Mouse (Mus musculus) hindbrain, embryonic 10.5 days (tissue): ENCODE results near the gene Drc1. TPM values are rescaled to one million over a fixed set of nuclear protein-coding genes. Genes with fewer than 3 reads are reported as not detected.

Source experiments
- DNase-seq: peaks from one replicate; pipeline ENCODE4 v3.0.0-alpha.2; 2017; ENCODE audit warnings: low spot score
- H3K27ac ChIP-seq: fragments of 300-500 bp; sonication (generic); 2 replicates; pipeline ENCODE4 v1.5.1; 2016; ENCODE audit warnings: mild to moderate bottlenecking, moderate library complexity
- H3K27me3 ChIP-seq: fragments of 300-500 bp; sonication (generic); 2 replicates; pipeline ENCODE4 v1.6.1; 2016; ENCODE audit warnings: mild to moderate bottlenecking; ENCODE audit not compliant: poor library complexity, insufficient read depth, severe bottlenecking
- H3K36me3 ChIP-seq: fragments of 300-500 bp; sonication (generic); 2 replicates; pipeline ENCODE4 v1.6.1; 2016; ENCODE audit warnings: mild to moderate bottlenecking, moderate library complexity
- H3K4me1 ChIP-seq: fragments of 300-500 bp; sonication (generic); replicated peaks from 2 replicates; pipeline ENCODE4 v1.6.1; 2016; ENCODE audit warnings: mild to moderate bottlenecking
- H3K4me3 ChIP-seq: fragments of 300-500 bp; sonication (generic); 2 replicates; pipeline ENCODE4 v1.5.1; 2016; ENCODE audit warnings: mild to moderate bottlenecking, moderate library complexity
- H3K9me3 ChIP-seq: fragments of 300-500 bp; sonication (generic); 2 replicates; pipeline ENCODE4 v1.6.1; 2016; ENCODE audit warnings: mild to moderate bottlenecking, moderate library complexity
- WGBS: fragments of 180-500 bp; shearing (Covaris S2); methylation state at CpG from one replicate; pipeline ENCODE4 v1.1.7; 2016; 5-methylcytosine and 5-hydroxymethylcytosine counted together
- polyA plus RNA-seq: library from polyadenylated mRNA; unstranded; fragments of >200 nt; fragmentation: Nextera tagmentation; extraction: Ambion mirVana; gene quantifications from 2 replicates; pipeline ENCODE4 v1.2.1, GENCODE M21; 2016

The Drc1 gene
- polyA plus RNA-seq, 1 experiment from 2014 or later, result 2.0 TPM

DNA sequence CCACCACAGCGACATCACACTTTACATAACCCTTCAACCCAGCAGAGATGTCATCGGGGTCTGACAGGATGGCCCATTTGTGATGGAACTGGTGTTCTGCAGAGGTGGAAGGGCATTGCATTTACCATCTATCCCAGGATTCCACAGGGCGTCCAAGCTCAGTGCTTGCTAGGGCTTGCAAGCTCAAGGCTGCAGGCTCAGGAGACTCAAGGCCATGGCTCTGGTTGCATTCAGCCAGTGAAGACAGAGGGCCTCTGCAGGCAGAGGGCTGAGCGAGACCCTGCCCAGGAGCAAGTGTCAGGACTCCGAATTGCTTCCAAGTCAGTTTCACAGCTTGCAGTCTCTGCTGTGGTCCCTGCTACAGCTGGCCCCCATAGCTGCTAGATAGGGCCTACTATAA, 108.6 kb downstream of the Drc1 start:
- no peaks in the 10 kb centered on the region for H3K9me3 ChIP-seq
- no peak for DNase-seq
- 88% methylated on average over 5 of the region's 5 CpGs for WGBS

DNA sequence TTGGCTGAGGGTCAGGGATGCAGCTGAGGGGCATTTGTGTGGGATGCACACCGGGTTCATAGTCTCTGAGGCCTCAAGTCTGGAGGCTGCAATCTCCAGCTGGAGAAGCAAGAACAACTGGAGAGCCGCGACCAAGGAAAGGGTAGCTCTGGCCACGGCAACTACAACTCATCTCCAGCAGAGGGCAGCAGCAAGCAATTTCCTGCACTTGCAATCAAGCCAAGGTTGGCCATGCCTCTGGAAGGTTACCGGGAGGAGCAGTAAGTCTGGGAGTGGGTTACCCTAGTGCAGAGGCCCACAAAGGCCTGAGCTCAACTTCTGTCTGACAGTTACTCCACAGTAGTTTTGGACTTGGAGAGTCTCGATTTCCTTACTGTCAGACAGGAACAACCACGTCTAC, 110.3 kb downstream of the Drc1 start:
- H3K36me3 ChIP-seq, result no peaks in the 10 kb centered on the region
- H3K4me3 ChIP-seq, result no peak overlapping the region
- WGBS, result 28% methylated on average over 7 of the region's 7 CpGs

More for the DNA sequence above, 108.6 kb downstream of the Drc1 start:
- Histone ChIP-seq H3K36me3 (no peaks in the 10 kb centered on the region), H3K27me3 (no peaks in the 10 kb centered on the region), H3K4me1 (no peaks in the 10 kb centered on the region), H3K27ac (no peak overlapping the region), H3K4me3 (no peak overlapping the region)

DNA sequence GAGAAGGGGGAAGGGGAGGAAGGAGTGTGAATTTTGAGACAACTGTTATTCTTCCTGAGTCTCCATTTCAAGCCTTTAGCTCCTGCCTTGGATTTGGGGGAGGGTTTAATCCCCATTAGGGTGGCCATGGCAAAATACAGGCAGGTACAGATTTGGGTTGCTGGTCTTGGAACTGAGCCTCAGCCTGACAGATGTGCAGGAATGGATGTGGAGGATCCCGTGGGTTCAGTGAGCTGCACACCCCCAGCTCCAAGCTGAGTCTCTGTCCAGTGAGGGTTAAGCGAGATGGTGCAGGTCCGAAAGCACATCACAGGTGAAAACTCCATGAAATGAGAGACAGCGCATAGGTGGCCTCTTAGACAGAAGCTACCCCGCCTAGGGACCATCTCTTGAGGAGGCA, 119.3 kb downstream of the Drc1 start:
- DNase-seq, result no peak
- no peaks in the 10 kb centered on the region for H3K36me3 ChIP-seq
- peaks cover 13% of the 10 kb centered on the region for H3K4me1 ChIP-seq
- H3K9me3 ChIP-seq, result no peaks in the 10 kb centered on the region
- H3K4me3 ChIP-seq, result no peak overlapping the region
- peaks cover 6% of the 10 kb centered on the region; the same call in 1 of the 2 replicates for H3K27me3 ChIP-seq
- 0 out of 2 replicates have a peak overlapping the region, but pooled peaks have one; percentile 42 for H3K27ac ChIP-seq
- 89% methylated on average over 5 of the region's 5 CpGs for WGBS

More for the DNA sequence above, 110.3 kb downstream of the Drc1 start:
- H3K4me1 ChIP-seq, result no peaks in the 10 kb centered on the region
- no peak overlapping the region for H3K27ac ChIP-seq
- H3K9me3 ChIP-seq, result no peaks in the 10 kb centered on the region
- H3K27me3 ChIP-seq, result no peaks in the 10 kb centered on the region
- DNase-seq, result peak; percentile 79

DNA sequence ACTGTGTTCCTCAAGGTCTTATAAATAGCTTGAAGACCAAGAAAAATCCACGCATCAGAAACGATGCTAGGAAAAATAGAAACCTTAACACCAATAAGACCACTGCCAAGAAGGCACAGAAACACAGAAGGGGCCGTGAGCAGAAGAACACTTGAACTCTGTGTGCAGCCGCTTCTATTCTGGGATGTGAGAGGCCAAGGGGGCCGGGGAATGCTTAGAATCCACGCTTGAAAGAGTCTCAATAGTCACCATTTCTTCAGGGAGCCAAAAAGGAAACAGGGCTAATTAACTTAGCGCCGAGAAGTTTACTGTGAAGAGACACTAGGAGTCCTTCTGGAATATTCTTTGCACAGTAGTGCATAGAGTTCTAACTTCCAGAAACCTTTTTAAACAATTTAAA, 120.0 kb downstream of the Drc1 start:
- no peaks in the 10 kb centered on the region for H3K36me3 ChIP-seq
- WGBS, result 24% methylated on average over 8 of the region's 8 CpGs
- no peaks in the 10 kb centered on the region for H3K9me3 ChIP-seq
- no peak overlapping the region for H3K27ac ChIP-seq
- peaks cover 9% of the 10 kb centered on the region; the same call in 1 of the 2 replicates for H3K27me3 ChIP-seq
- peak; percentile 21 for DNase-seq
- no peak overlapping the region for H3K4me3 ChIP-seq
- H3K4me1 ChIP-seq, result peaks cover 13% of the 10 kb centered on the region

DNA sequence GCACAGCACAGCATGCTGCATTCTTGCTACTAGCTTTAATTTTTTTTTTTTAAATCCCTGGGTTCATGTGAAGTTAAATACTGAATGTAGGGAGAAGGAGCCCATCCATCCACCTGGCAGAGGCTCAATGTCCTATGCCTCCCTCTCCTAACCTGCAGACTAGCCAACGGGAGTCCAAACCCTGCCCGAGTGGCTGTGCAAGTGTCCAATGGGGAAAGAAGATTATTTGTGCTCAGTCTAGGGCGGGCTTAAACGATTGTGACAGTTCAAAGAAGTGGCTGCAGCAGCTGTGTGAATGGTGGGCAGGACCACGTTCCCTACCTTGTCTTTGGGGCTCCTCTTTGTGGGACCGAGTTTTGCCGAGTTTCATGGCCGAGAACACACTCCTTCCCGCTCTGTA, 125.7 kb downstream of the Drc1 start:
- WGBS, result 14% methylated on average over 9 of the region's 9 CpGs
- peak; percentile 12 for DNase-seq
- peaks cover 14% of the 10 kb centered on the region for H3K4me1 ChIP-seq
- H3K36me3 ChIP-seq, result no peaks in the 10 kb centered on the region
- H3K9me3 ChIP-seq, result no peaks in the 10 kb centered on the region
- peak overlapping the region; percentile 28 for H3K4me3 ChIP-seq
- 0 out of 2 replicates have a peak overlapping the region, but pooled peaks have one; percentile 5 for H3K27ac ChIP-seq
- peaks cover 7% of the 10 kb centered on the region for H3K27me3 ChIP-seq

DNA sequence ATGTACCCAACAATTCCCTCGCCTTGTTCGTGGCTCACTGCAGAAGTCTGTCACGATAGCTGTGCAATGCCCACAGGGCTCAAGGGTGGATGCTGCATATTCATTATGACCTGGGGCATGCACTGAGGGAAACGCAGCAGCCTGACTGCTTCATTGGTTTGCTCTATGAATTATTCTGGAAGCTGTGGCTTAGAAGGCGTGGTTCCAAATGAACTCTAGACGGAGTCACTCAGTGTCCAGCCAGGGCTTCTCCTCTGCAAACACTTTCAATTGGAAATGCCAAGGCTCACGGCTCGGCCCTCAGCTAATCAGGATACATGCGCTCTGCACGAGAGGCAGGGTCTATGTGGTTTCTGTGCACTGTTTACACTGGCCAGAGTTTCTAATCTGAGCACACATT, 130.3 kb downstream of the Drc1 start:
- Histone ChIP-seq H3K4me1 (peaks cover 21% of the 10 kb centered on the region), H3K4me3 (no peak overlapping the region), H3K9me3 (no peaks in the 10 kb centered on the region), H3K27me3 (peaks cover 5% of the 10 kb centered on the region; the same call in 1 of the 2 replicates), H3K27ac (no peak overlapping the region), H3K36me3 (no peaks in the 10 kb centered on the region)
- DNase-seq, result no peak
- 73% methylated on average over 10 of the region's 10 CpGs for WGBS

DNA sequence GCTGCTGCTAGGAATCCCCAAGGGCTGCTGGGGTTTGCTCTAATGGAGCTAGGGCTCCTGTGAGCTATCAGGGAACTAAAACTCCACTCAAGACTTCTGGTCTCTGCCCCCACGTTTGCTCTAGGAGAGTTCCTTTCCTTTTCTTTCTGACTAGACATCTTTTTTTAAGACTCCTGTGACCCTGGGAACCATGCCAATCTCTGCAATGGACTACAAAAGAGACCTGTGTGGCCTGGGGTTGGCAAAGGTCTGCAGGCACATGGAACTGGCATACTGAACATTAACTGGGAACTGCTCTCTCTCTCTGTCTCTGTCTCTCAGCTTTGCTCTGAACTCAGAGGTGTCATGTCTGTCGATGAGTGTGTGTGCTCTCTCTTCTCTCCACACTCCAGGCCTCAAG, 134.2 kb downstream of the Drc1 start:
- Histone ChIP-seq H3K4me3 (no peak overlapping the region), H3K36me3 (no peaks in the 10 kb centered on the region), H3K9me3 (no peaks in the 10 kb centered on the region), H3K27me3 (peaks cover 8% of the 10 kb centered on the region; the same call in 1 of the 2 replicates), H3K27ac (no peak overlapping the region), H3K4me1 (peaks cover 19% of the 10 kb centered on the region)
- DNase-seq, result no peak
- 74% methylated on average over 2 of the region's 2 CpGs for WGBS

DNA sequence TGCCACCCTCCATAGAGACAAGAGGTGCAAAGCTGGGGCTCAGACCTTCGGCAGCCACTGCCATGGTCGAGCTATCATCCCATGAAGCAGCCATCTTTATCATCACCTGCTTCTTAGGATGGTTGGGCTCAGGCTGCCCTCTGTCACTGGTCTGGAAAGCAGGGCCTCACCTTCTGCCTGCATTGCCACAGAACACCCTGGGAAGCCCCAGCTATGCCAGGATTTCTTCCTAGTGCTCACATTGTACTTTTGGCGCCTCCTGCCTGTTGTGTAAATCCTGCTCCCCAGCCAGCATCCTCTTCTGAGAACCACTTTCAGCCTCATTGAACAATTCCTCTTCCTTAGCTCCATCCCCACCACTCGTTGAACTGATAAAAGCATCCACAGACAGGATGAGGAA, 134.7 kb downstream of the Drc1 start:
- H3K4me1 ChIP-seq, result peaks cover 19% of the 10 kb centered on the region
- peaks cover 8% of the 10 kb centered on the region; the same call in 1 of the 2 replicates for H3K27me3 ChIP-seq
- H3K27ac ChIP-seq, result peak overlapping the region; percentile 53; the same call in 1 of the 2 replicates
- H3K4me3 ChIP-seq, result no peak overlapping the region
- WGBS, result 71% methylated on average over 4 of the region's 4 CpGs
- no peaks in the 10 kb centered on the region for H3K36me3 ChIP-seq
- no peaks in the 10 kb centered on the region for H3K9me3 ChIP-seq
- DNase-seq, result no peak

Other genes with a start within 250 kb of the Drc1 start
- 254 and 300 TPM in 2 replicates for gene Tyms, start 207.8 kb upstream of the Drc1 start, polyA plus RNA-seq
- 7.2 and 22.7 TPM in 2 replicates for gene Garem2, start 176.2 kb upstream of the Drc1 start, polyA plus RNA-seq
- 2.2 and 4.9 TPM in 2 replicates for gene 3110082J24Rik, start 175.3 kb upstream of the Drc1 start, polyA plus RNA-seq
- gene Hadha, start 126.2 kb upstream of the Drc1 start, polyA plus RNA-seq, result 93.9 and 94.9 TPM in 2 replicates
- 93.0 and 100 TPM in 2 replicates for gene Hadhb, start 126.1 kb upstream of the Drc1 start, polyA plus RNA-seq
- gene Adgrf3, start 75.7 kb upstream of the Drc1 start, polyA plus RNA-seq, result not detected in 2 replicates
- 17.3 and 17.9 TPM in 2 replicates for gene Selenoi, start 48.8 kb upstream of the Drc1 start, polyA plus RNA-seq
- 0.04 and 0.17 TPM in 2 replicates for gene Otof, start 180.5 kb downstream of the Drc1 start, polyA plus RNA-seq
- 1.4 TPM in 1 of 2 replicates, not detected in the other for gene 1700001C02Rik, start 184.7 kb downstream of the Drc1 start, polyA plus RNA-seq